Mouse (Mus musculus) liver, embryonic 14.5 days (tissue): ENCODE results near the gene Mknk1.

Experiments
- CTCF ChIP-seq: IDR thresholded peaks from 2 replicates; pipeline ENCODE4 v1.5.1; 2016; ENCODE audit warnings: antibody characterized with exemption, low read depth, control low read depth
- EP300 ChIP-seq: IDR thresholded peaks from 2 replicates; pipeline ENCODE4 v1.6.1; 2016; ENCODE audit warnings: antibody characterized with exemption, low read depth

DNA sequence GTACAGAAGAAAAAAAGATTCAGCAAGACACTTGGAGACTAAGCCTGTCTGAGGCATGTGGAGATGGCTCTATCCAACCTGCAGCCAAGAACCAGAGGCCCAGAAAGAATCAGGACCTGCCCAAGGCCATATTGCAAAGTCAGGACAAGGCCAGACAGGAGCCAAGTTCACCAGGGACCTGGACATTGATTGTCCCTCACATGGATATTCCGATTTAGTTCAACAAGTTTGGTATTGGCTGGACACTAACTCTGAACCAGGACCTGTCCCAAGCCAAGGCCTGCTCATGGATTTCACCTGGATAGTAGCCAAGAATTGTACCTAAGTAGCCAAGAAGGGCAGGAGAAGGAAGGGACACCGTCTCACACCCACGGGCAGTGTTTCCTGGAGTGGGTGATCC is 67.8 kb downstream of the Mknk1 start:
- no peak for TF ChIP-seq EP300
- TF ChIP-seq CTCF: no peak
